Mouse (Mus musculus) adrenal gland, adult 2 months (tissue): ENCODE results near the gene Sec24d. TPM values are rescaled to one million over a fixed set of nuclear protein-coding genes. Genes with fewer than 3 reads are reported as not detected.

ENCODE experiments used
- DNase-seq: peaks from one replicate; pipeline ENCODE4 v3.0.0; 2021
- polyA plus RNA-seq: library from polyadenylated mRNA; depleted of rRNA; stranded (reverse); fragments of >200 nt; gene quantifications from 2 replicates; pipeline ENCODE4 v1.2.3, GENCODE M21; 2012; rRNA removed
- total RNA-seq, 2 experiments: library from RNA; stranded (reverse); gene quantifications; 2 replicates each; pipeline ENCODE4 v1.2.3; 2021

Sec24d gene
- total and polyA plus RNA-seq, 3 experiments: 81.5 to 253 (median 181) TPM

GRCm38 (mm10) chr3:123397562-123398481 lies 130.6 kb downstream of the Sec24d start:
- DNase-seq: no peak

DNA sequence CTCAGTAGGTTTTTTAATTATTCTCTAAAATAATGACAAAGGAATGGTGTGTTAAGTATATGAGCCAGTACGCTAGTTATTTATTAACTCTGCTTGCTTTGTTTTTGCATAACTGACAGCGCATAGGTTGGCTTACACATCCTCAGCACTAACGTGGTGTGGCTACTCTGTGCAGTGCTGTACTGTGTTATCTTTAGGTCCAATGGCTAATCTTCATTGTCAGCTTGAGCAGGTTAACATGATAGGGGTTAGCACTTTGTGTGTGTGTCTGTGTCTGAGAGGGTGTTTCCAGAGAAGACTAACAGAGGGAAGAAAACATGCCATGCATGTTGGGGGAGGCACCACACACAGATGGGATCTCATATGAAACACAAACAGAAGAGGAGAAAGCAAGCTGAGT lies 137.7 kb downstream of the Sec24d start:
- no peak for DNase-seq

- DNase-seq: no peak
These were observed 144.7 kb downstream of the Sec24d start for GRCm38 (mm10) chr3:123411821-123412578.

- DNase-seq: no peak
These were observed 145.9 kb downstream of the Sec24d start for GRCm38 (mm10) chr3:123413173-123413572.

Other genes with a start within 250 kb of the Sec24d start
- under 1 TPM in 1 of 2 experiments, not detected in 1; 0.41 TPM for gene Myoz2, start 232.4 kb upstream of the Sec24d start, total RNA-seq
- not detected in 2 replicates for gene Myoz2, start 232.4 kb upstream of the Sec24d start, polyA plus RNA-seq
- gene Synpo2, start 31.3 kb upstream of the Sec24d start, total RNA-seq: 10 to 100 TPM in 1 of 2 experiments, 1 to 10 TPM in 1; 5.4 to 20.1 TPM
- gene Synpo2, start 31.3 kb upstream of the Sec24d start, polyA plus RNA-seq: 3.4 and 4.7 TPM in 2 replicates
- 10 to 100 TPM; 18.4 to 19.5 TPM for gene Mettl14, start 118.7 kb downstream of the Sec24d start, total RNA-seq
- gene Mettl14, start 118.7 kb downstream of the Sec24d start, polyA plus RNA-seq: 2.8 and 3.9 TPM in 2 replicates
- gene Prss12, start 179.5 kb downstream of the Sec24d start, total RNA-seq: 1 to 10 TPM; 1.2 to 2.3 TPM
- gene Prss12, start 179.5 kb downstream of the Sec24d start, polyA plus RNA-seq: 2.7 and 3.8 TPM in 2 replicates